15 mouse cellular contexts compared by ENCODE assay signal in genomic region chr10:7140282-7140681, GRCm38 (mm10).
DNase-seq lines count a peak whose midpoint lies in the region; ATAC-seq and TF ChIP-seq lines count a peak whose summit lies in the region.
"Had no signal": no experiment of that assay in that cellular context is flagged by ENCODE, and none has a peak within 500 bp of the region (broad histone marks: within the 10 kb centered on the region; RNA-seq: fewer than 3 reads in every experiment).

No protein-coding gene starts in this region.

- no peak overlapping the region for H3K27ac ChIP-seq in liver, adult 2 months (replicated peaks; ENCODE audit: insufficient read depth, low read depth, low read length)
- H3K27ac ChIP-seq in intestine, embryonic 15.5 days = peak overlapping the region; percentile 59
- H3K27ac ChIP-seq in stomach, embryonic 15.5 days = peak overlapping the region; percentile 52; the same call in 1 of the 2 replicates
- H3K27ac ChIP-seq: embryonic facial prominence, embryonic 13.5 days; macrophage had no signal

- no peak overlapping the region for H3K4me3 ChIP-seq in liver, adult 2 months (ENCODE audit: insufficient read depth, low read depth, low read length)
- H3K4me3 ChIP-seq in intestine, embryonic 15.5 days (replicated peaks) = no peak overlapping the region
- H3K4me3 ChIP-seq in stomach, embryonic 15.5 days (replicated peaks) = no peak overlapping the region
- H3K4me3 ChIP-seq: embryonic facial prominence, embryonic 13.5 days; myocyte had no signal

- DNase-seq in liver, adult 2 months (ENCODE audit: extremely low read depth, low read depth, low spot score) = peak; percentile 97
- DNase-seq in liver = no peak
- DNase-seq in kidney, postnatal 14 days = peak; percentile 82
- DNase-seq in spleen, postnatal 10 days (ENCODE audit: low spot score in 2 of 2) = no peak
- DNase-seq in gastrocnemius, postnatal 4 days (ENCODE audit: low spot score in 2 of 2) = no peak
- no peak for DNase-seq in spleen, postnatal 4 days (ENCODE audit: low spot score in 2 of 2)
- DNase-seq: adrenal gland, adult 2 months; cerebellum, postnatal 10 days; spleen, adult 18-20 months had no signal

- 0 out of 2 replicates have a peak, but pooled peaks cover 2% of the 10 kb centered on the region for H3K79me2 ChIP-seq in liver, adult 2 months (ENCODE audit: control insufficient read depth, insufficient read depth, low read length)

- H3K4me1 ChIP-seq in liver, adult 2 months (ENCODE audit: control insufficient read depth, insufficient read depth, low read length) = peaks cover 3% of the 10 kb centered on the region
- H3K4me1 ChIP-seq in intestine, embryonic 15.5 days (replicated peaks) = peaks cover 11% of the 10 kb centered on the region
- H3K4me1 ChIP-seq in stomach, embryonic 15.5 days = peaks cover 21% of the 10 kb centered on the region
- H3K4me1 ChIP-seq: embryonic facial prominence, embryonic 13.5 days had no signal

- 13% methylated on average over 6 of the region's 6 CpGs for WGBS in liver, adult 2 months
- WGBS in intestine, embryonic 15.5 days = 56% methylated on average over 6 of the region's 6 CpGs
- WGBS in stomach, embryonic 15.5 days = 58% methylated on average over 6 of the region's 6 CpGs

- TF ChIP-seq POLR2A in liver, adult 2 months (IDR thresholded peaks at IDR 0.05; ENCODE audit: extremely low read depth, insufficient read depth, low read length) = no peak

- 0 out of 2 replicates have a peak overlapping the region, but pooled peaks have one; percentile 15 for H3K4me2 ChIP-seq in intestine, embryonic 15.5 days (replicated peaks)
- no peak overlapping the region for H3K4me2 ChIP-seq in stomach, embryonic 15.5 days
- H3K4me2 ChIP-seq: embryonic facial prominence, embryonic 13.5 days had no signal

- ATAC-seq in intestine, embryonic 15.5 days = peak; percentile 95
- ATAC-seq in stomach, embryonic 15.5 days (ENCODE audit: insufficient read depth, low FRiP score, low read depth) = peak; percentile 88
- ATAC-seq: Patski had no signal

- peaks cover 4% of the 10 kb centered on the region; the same call in 1 of the 2 replicates for H3K36me3 ChIP-seq in liver, adult 2 months (ENCODE audit: control insufficient read depth, insufficient read depth, low read length)
- H3K36me3 ChIP-seq in intestine, embryonic 15.5 days = no peaks in the 10 kb centered on the region
- H3K36me3 ChIP-seq in stomach, embryonic 15.5 days = no peaks in the 10 kb centered on the region

- H3K9me3 ChIP-seq in intestine, embryonic 15.5 days = no peaks in the 10 kb centered on the region
- H3K9me3 ChIP-seq in stomach, embryonic 15.5 days = no peaks in the 10 kb centered on the region
- H3K9me3 ChIP-seq: embryonic facial prominence, embryonic 13.5 days had no signal

- H3K27me3 ChIP-seq in liver, adult 2 months (ENCODE audit: control insufficient read depth, insufficient read depth, low read length) = no peaks in the 10 kb centered on the region
- no peaks in the 10 kb centered on the region for H3K27me3 ChIP-seq in intestine, embryonic 15.5 days (replicated peaks)
- H3K27me3 ChIP-seq in stomach, embryonic 15.5 days (replicated peaks) = no peaks in the 10 kb centered on the region
- H3K27me3 ChIP-seq: embryonic facial prominence, embryonic 13.5 days; Patski had no signal

- no peak for TF ChIP-seq CTCF in liver, adult 2 months (IDR thresholded peaks at IDR 0.05; ENCODE audit: low read depth, low read length)

- H3K9ac ChIP-seq in liver, adult 2 months (ENCODE audit: low read depth, low read length) = no peak overlapping the region
- H3K9ac ChIP-seq in intestine, embryonic 15.5 days = no peak overlapping the region
- H3K9ac ChIP-seq in stomach, embryonic 15.5 days = no peak overlapping the region
- H3K9ac ChIP-seq: embryonic facial prominence, embryonic 13.5 days had no signal

Comparison
In these comparisons a context has a peak if more than half of its experiments do, and no peak if none do; other contexts are left out.
1. DNase-seq: peak in liver, adult 2 months (single experiment) and kidney, postnatal 14 days (single experiment); none in liver (single experiment), spleen, postnatal 10 days (0 of 2), gastrocnemius, postnatal 4 days (0 of 2) and spleen, postnatal 4 days (0 of 2).